28 mouse cellular contexts compared by ENCODE assay signal in genomic region chr6:38970759-38971158, GRCm38 (mm10).
A peak's percentile ranks its signal among the peaks of the same experiment; 100 is the strongest.
DNase-seq lines count a peak whose midpoint lies in the region; ATAC-seq lines count a peak whose summit lies in the region.
"Had no signal": no experiment of that assay in that cellular context is flagged by ENCODE, and none has a peak within 500 bp of the region (broad histone marks: within the 10 kb centered on the region; RNA-seq: fewer than 3 reads in every experiment).

No protein-coding gene starts in this region.

- no peak overlapping the region for H3K4me2 ChIP-seq in hindbrain, embryonic 14.5 days (replicated peaks)
- H3K4me2 ChIP-seq in hindbrain, embryonic 16.5 days (ENCODE audit: low read length) = no peak overlapping the region
- H3K4me2 ChIP-seq in midbrain, embryonic 14.5 days (ENCODE audit: low read length) = no peak overlapping the region
- no peak overlapping the region for H3K4me2 ChIP-seq in midbrain, embryonic 15.5 days
- H3K4me2 ChIP-seq in midbrain, embryonic 16.5 days (ENCODE audit: low read length) = no peak overlapping the region
- no peak overlapping the region for H3K4me2 ChIP-seq in forebrain, embryonic 16.5 days (ENCODE audit: low read length)
- H3K4me2 ChIP-seq: forebrain, embryonic 13.5 days; limb, embryonic 15.5 days had no signal

- H3K4me1 ChIP-seq in hindbrain, embryonic 14.5 days (replicated peaks; ENCODE audit: control insufficient read depth, insufficient read depth, low read length) = peaks cover 6% of the 10 kb centered on the region
- no peaks in the 10 kb centered on the region for H3K4me1 ChIP-seq in hindbrain, embryonic 16.5 days (ENCODE audit: control insufficient read depth, insufficient read depth, low read depth, low read length)
- H3K4me1 ChIP-seq in midbrain, embryonic 14.5 days (ENCODE audit: control insufficient read depth, insufficient read depth, low read length) = peaks cover 7% of the 10 kb centered on the region; the same call in 1 of the 2 replicates
- H3K4me1 ChIP-seq in midbrain, embryonic 15.5 days = peaks cover 6% of the 10 kb centered on the region; the same call in 1 of the 2 replicates
- H3K4me1 ChIP-seq in midbrain, embryonic 16.5 days (ENCODE audit: control insufficient read depth, insufficient read depth, low read length) = no peaks in the 10 kb centered on the region
- no peaks in the 10 kb centered on the region for H3K4me1 ChIP-seq in forebrain, embryonic 16.5 days (replicated peaks; ENCODE audit: control insufficient read depth, insufficient read depth, low read length)
- H3K4me1 ChIP-seq: forebrain, embryonic 13.5 days; limb, embryonic 15.5 days had no signal

- no peak overlapping the region for H3K4me3 ChIP-seq in hindbrain, embryonic 14.5 days (replicated peaks; ENCODE audit: low read length)
- no peak overlapping the region for H3K4me3 ChIP-seq in hindbrain, embryonic 16.5 days (ENCODE audit: low read length)
- no peak overlapping the region for H3K4me3 ChIP-seq in midbrain, embryonic 14.5 days (replicated peaks; ENCODE audit: low read depth, low read length)
- no peak overlapping the region for H3K4me3 ChIP-seq in midbrain, embryonic 15.5 days
- H3K4me3 ChIP-seq in midbrain, embryonic 16.5 days (ENCODE audit: low read depth, low read length) = no peak overlapping the region
- H3K4me3 ChIP-seq in forebrain, embryonic 16.5 days (replicated peaks; ENCODE audit: low read length) = no peak overlapping the region
- H3K4me3 ChIP-seq: forebrain, embryonic 13.5 days; limb, embryonic 10.5 days; limb, embryonic 15.5 days had no signal

- H3K27ac ChIP-seq in hindbrain, embryonic 14.5 days = peak overlapping the region; percentile 75
- no peak overlapping the region for H3K27ac ChIP-seq in hindbrain, embryonic 16.5 days (ENCODE audit: low read depth, low read length)
- peak overlapping the region; percentile 42; the same call in 1 of the 2 replicates for H3K27ac ChIP-seq in midbrain, embryonic 14.5 days (replicated peaks; ENCODE audit: low read depth, low read length)
- H3K27ac ChIP-seq in midbrain, embryonic 15.5 days = no peak overlapping the region
- H3K27ac ChIP-seq in midbrain, embryonic 16.5 days (ENCODE audit: low read length) = peak overlapping the region; percentile 28; the same call in 1 of the 2 replicates
- no peak overlapping the region for H3K27ac ChIP-seq in forebrain, embryonic 16.5 days (ENCODE audit: low read length)
- H3K27ac ChIP-seq: forebrain, embryonic 13.5 days; limb, embryonic 10.5 days; limb, embryonic 15.5 days; macrophage had no signal

- H3K9ac ChIP-seq in hindbrain, embryonic 14.5 days = no peak overlapping the region
- no peak overlapping the region for H3K9ac ChIP-seq in hindbrain, embryonic 16.5 days (ENCODE audit: low read depth, low read length)
- no peak overlapping the region for H3K9ac ChIP-seq in midbrain, embryonic 14.5 days (replicated peaks; ENCODE audit: low read length)
- H3K9ac ChIP-seq in midbrain, embryonic 15.5 days = no peak overlapping the region
- H3K9ac ChIP-seq in midbrain, embryonic 16.5 days (ENCODE audit: low read depth, low read length) = no peak overlapping the region
- no peak overlapping the region for H3K9ac ChIP-seq in forebrain, embryonic 16.5 days (replicated peaks; ENCODE audit: low read depth, low read length)
- H3K9ac ChIP-seq: forebrain, embryonic 13.5 days; limb, embryonic 15.5 days had no signal

- H3K27me3 ChIP-seq in hindbrain, embryonic 14.5 days (ENCODE audit: control insufficient read depth, insufficient read depth, low read length) = no peaks in the 10 kb centered on the region
- no peaks in the 10 kb centered on the region for H3K27me3 ChIP-seq in hindbrain, embryonic 16.5 days (replicated peaks; ENCODE audit: control insufficient read depth, insufficient read depth, low read length)
- no peaks in the 10 kb centered on the region for H3K27me3 ChIP-seq in midbrain, embryonic 14.5 days (ENCODE audit: control insufficient read depth, insufficient read depth, low read length)
- no peaks in the 10 kb centered on the region for H3K27me3 ChIP-seq in midbrain, embryonic 15.5 days (replicated peaks)
- no peaks in the 10 kb centered on the region for H3K27me3 ChIP-seq in midbrain, embryonic 16.5 days (ENCODE audit: control insufficient read depth, insufficient read depth, low read depth, low read length)
- H3K27me3 ChIP-seq in forebrain, embryonic 16.5 days (replicated peaks; ENCODE audit: control insufficient read depth, insufficient read depth, low read length) = no peaks in the 10 kb centered on the region
- H3K27me3 ChIP-seq: forebrain, embryonic 13.5 days; limb, embryonic 15.5 days; Patski had no signal

- DNase-seq in hindbrain, embryonic 14.5 days (ENCODE audit: low spot score) = no peak
- DNase-seq in midbrain, embryonic 14.5 days = no peak
- DNase-seq in testis, postnatal 14 days (ENCODE audit: low spot score) = no peak
- DNase-seq: adrenal gland, postnatal 14 days; cerebellum, adult 11 months; cerebellum, adult 9-10 months; cerebellum, postnatal 36 days; gastrocnemius, postnatal 14 days; heart, postnatal 14 days; kidney, adult 9 months; kidney, postnatal 10 days; layer of hippocampus, postnatal 36 days; lung, adult 2 months; lung, postnatal 10 days; right cerebral cortex, adult 18-20 months; spleen, adult 18-20 months; thymus, adult 18-20 months; thymus, postnatal 25 days had no signal

- peak; percentile 59 for ATAC-seq in hindbrain, embryonic 14.5 days (ENCODE audit: low FRiP score)
- no peak; the same call in 1 of the 2 replicates for ATAC-seq in hindbrain, embryonic 16.5 days
- no peak for ATAC-seq in midbrain, embryonic 14.5 days (ENCODE audit: low FRiP score, low TSS enrichment)
- ATAC-seq in midbrain, embryonic 15.5 days (replicated peaks) = no peak
- ATAC-seq in midbrain, embryonic 16.5 days = no peak
- no peak for ATAC-seq in forebrain, embryonic 16.5 days
- ATAC-seq: forebrain, embryonic 13.5 days; intestine, postnatal 0 days; Patski had no signal

- H3K36me3 ChIP-seq in hindbrain, embryonic 14.5 days (replicated peaks; ENCODE audit: control insufficient read depth, insufficient read depth) = no peaks in the 10 kb centered on the region
- no peaks in the 10 kb centered on the region for H3K36me3 ChIP-seq in hindbrain, embryonic 16.5 days (ENCODE audit: control insufficient read depth, insufficient read depth, low read length)
- H3K36me3 ChIP-seq in midbrain, embryonic 14.5 days (ENCODE audit: control insufficient read depth, insufficient read depth, low read length) = no peaks in the 10 kb centered on the region
- H3K36me3 ChIP-seq in midbrain, embryonic 15.5 days (replicated peaks) = no peaks in the 10 kb centered on the region
- no peaks in the 10 kb centered on the region for H3K36me3 ChIP-seq in midbrain, embryonic 16.5 days (ENCODE audit: control insufficient read depth, insufficient read depth, low read length)
- no peaks in the 10 kb centered on the region for H3K36me3 ChIP-seq in forebrain, embryonic 16.5 days (ENCODE audit: control insufficient read depth, insufficient read depth)
- H3K36me3 ChIP-seq: limb, embryonic 10.5 days; limb, embryonic 15.5 days had no signal

- 65% methylated on average over 6 of the region's 6 CpGs for WGBS in hindbrain, embryonic 14.5 days
- WGBS in hindbrain, embryonic 16.5 days = 70% methylated on average over 6 of the region's 6 CpGs
- 72% methylated on average over 6 of the region's 6 CpGs for WGBS in midbrain, embryonic 14.5 days
- 65% methylated on average over 6 of the region's 6 CpGs for WGBS in midbrain, embryonic 15.5 days
- WGBS in midbrain, embryonic 16.5 days = 74% methylated on average over 6 of the region's 6 CpGs
- WGBS in forebrain, embryonic 16.5 days = 85% methylated on average over 6 of the region's 6 CpGs

- H3K9me3 ChIP-seq in hindbrain, embryonic 14.5 days (ENCODE audit: control insufficient read depth, low read length) = no peaks in the 10 kb centered on the region
- no peaks in the 10 kb centered on the region for H3K9me3 ChIP-seq in hindbrain, embryonic 16.5 days (ENCODE audit: control insufficient read depth, low read length)
- H3K9me3 ChIP-seq in midbrain, embryonic 14.5 days (ENCODE audit: control insufficient read depth, low read length) = no peaks in the 10 kb centered on the region
- no peaks in the 10 kb centered on the region for H3K9me3 ChIP-seq in midbrain, embryonic 15.5 days
- no peaks in the 10 kb centered on the region for H3K9me3 ChIP-seq in midbrain, embryonic 16.5 days (replicated peaks; ENCODE audit: control insufficient read depth, low read length, poor library complexity, severe bottlenecking)
- no peaks in the 10 kb centered on the region for H3K9me3 ChIP-seq in forebrain, embryonic 16.5 days (ENCODE audit: control insufficient read depth, low read length)
- H3K9me3 ChIP-seq: forebrain, embryonic 13.5 days; limb, embryonic 10.5 days; limb, embryonic 15.5 days had no signal

Comparison
In these comparisons a context has a peak if more than half of its experiments do, and no peak if none do; other contexts are left out.
1. H3K27ac ChIP-seq: peak in hindbrain, embryonic 14.5 days (single experiment), midbrain, embryonic 14.5 days (single experiment) and midbrain, embryonic 16.5 days (single experiment); none in hindbrain, embryonic 16.5 days (single experiment), midbrain, embryonic 15.5 days (single experiment) and forebrain, embryonic 16.5 days (single experiment).